Mouse (Mus musculus) bone marrow, adult 2 months (tissue): Measurements from ENCODE around the gene Sertad2.

ENCODE experiments used
- CTCF ChIP-seq: fragments of 200-500 bp; IDR thresholded peaks from 2 replicates; pipeline ENCODE4 v1.5.1; 2011; ENCODE audit warnings: low read length, control low read depth; ENCODE audit not compliant: control insufficient read depth, insufficient read depth
- POLR2A ChIP-seq: fragments of 200-500 bp; IDR thresholded peaks from 2 replicates; pipeline ENCODE4 v1.6.1; 2011; ENCODE audit warnings: low read depth, mild to moderate bottlenecking, control low read depth, low read length, borderline replicate concordance; ENCODE audit not compliant: control insufficient read depth

GRCm38 (mm10) chr11:20556163-20556911 lies 13.3 kb downstream of the Sertad2 start:
- TF ChIP-seq POLR2A (no peak), CTCF (no peak)
